Comparison of ENCODE assay signal across 8 mouse cellular contexts in genomic region chr5:105700070-105700851, GRCm38 (mm10). TPM values are rescaled to one million over a fixed set of nuclear protein-coding genes. Genes with fewer than 3 reads are reported as not detected.
DNase-seq lines count a peak whose midpoint lies in the region; ATAC-seq lines count a peak whose summit lies in the region.

No protein-coding gene starts in this region.

- H3K27me3 ChIP-seq in intestine, embryonic 15.5 days (replicated peaks): 0 out of 2 replicates have a peak, but pooled peaks cover 2% of the 10 kb centered on the region
- peaks cover 20% of the 10 kb centered on the region for H3K27me3 ChIP-seq in midbrain, embryonic 10.5 days (ENCODE audit: low read depth, poor library complexity, severe bottlenecking)

- WGBS in intestine, embryonic 15.5 days: under 1% methylated on average over 99 of the region's 101 CpGs
- WGBS in midbrain, embryonic 10.5 days: under 1% methylated on average over 98 of the region's 101 CpGs

- peak overlapping the region; percentile 73 for H3K4me3 ChIP-seq in intestine, embryonic 15.5 days (replicated peaks)
- H3K4me3 ChIP-seq in midbrain, embryonic 10.5 days: peak overlapping the region; percentile 90

- intact Hi-C loops in gastrocnemius, postnatal 36 days (cut with DNase I): no loop called here
- intact Hi-C loops in left cerebral cortex, postnatal 4 days (cut with DNase I): no loop called here

- H3K4me1 ChIP-seq in intestine, embryonic 15.5 days (replicated peaks): peaks cover 20% of the 10 kb centered on the region; the same call in 1 of the 2 replicates
- H3K4me1 ChIP-seq in midbrain, embryonic 10.5 days: peaks cover 48% of the 10 kb centered on the region

- H3K4me2 ChIP-seq in intestine, embryonic 15.5 days (replicated peaks): peak overlapping the region; percentile 92

- peak overlapping the region; percentile 87 for H3K9ac ChIP-seq in intestine, embryonic 15.5 days

- no peaks in the 10 kb centered on the region for H3K36me3 ChIP-seq in intestine, embryonic 15.5 days
- peaks cover 28% of the 10 kb centered on the region for H3K36me3 ChIP-seq in midbrain, embryonic 10.5 days

- peak; percentile 81 for ATAC-seq in intestine, embryonic 15.5 days

- DNase-seq in adrenal gland, adult 8-10 months: peak; percentile 91
- DNase-seq in embryo, embryonic 11.5 days (ENCODE audit: low read depth, low spot score): peak; percentile 46
- peak; percentile 62 for DNase-seq in gastrocnemius, postnatal 36 days
- DNase-seq in left cerebral cortex, postnatal 4 days: peak; percentile 75
- DNase-seq in midbrain, embryonic 10.5 days (ENCODE audit: low spot score): peak; percentile 76
- peak; percentile 77 for DNase-seq in right cerebral cortex, postnatal 25 days
- peak; percentile 81 for DNase-seq in yolk sac, embryonic 10.5 days (ENCODE audit: low spot score)

- peak overlapping the region; percentile 94 for H3K27ac ChIP-seq in intestine, embryonic 15.5 days
- peak overlapping the region; percentile 99 for H3K27ac ChIP-seq in midbrain, embryonic 10.5 days (replicated peaks)

- no peaks in the 10 kb centered on the region for H3K9me3 ChIP-seq in intestine, embryonic 15.5 days
- no peaks in the 10 kb centered on the region for H3K9me3 ChIP-seq in midbrain, embryonic 10.5 days (replicated peaks)

RNA-seq across cellular contexts. Expression of gene Lrrc8d, which starts 0.5 kb away (rescaled TPM):
- 100 to 1,000 TPM; 129 to 144 (median 136) TPM for total RNA-seq in adrenal gland, adult 8-10 months (2022)
- total RNA-seq in gastrocnemius, postnatal 36 days (2021): 1 to 10 TPM; 3.0 to 4.4 TPM
- polyA plus RNA-seq in intestine, embryonic 15.5 days (2015; fragmentation: Nextera tagmentation; extraction: Ambion mirVana): 14.8 and 16.2 TPM in 2 replicates
- total RNA-seq in left cerebral cortex, postnatal 4 days (2021): 10 to 100 TPM; 60.2 to 62.3 TPM
- polyA plus RNA-seq in midbrain, embryonic 10.5 days (2016; fragmentation: Nextera tagmentation; extraction: Ambion mirVana): 20.7 and 24.1 TPM in 2 replicates

Comparison
In these comparisons a context has a peak if more than half of its experiments do, and no peak if none do; other contexts are left out.
1. Peak in every context shown above with its lines: DNase-seq, ATAC-seq, H3K4me3 ChIP-seq and H3K27ac ChIP-seq.
2. RNA of gene Lrrc8d, which starts 0.5 kb away (total RNA-seq): 129 to 144 TPM in adrenal gland, adult 8-10 months and 60.2 to 62.3 TPM in left cerebral cortex, postnatal 4 days; 3.0 to 4.4 TPM in gastrocnemius, postnatal 36 days; every median in the first group is over 10 times any median in the second.